Mouse (Mus musculus) spleen, adult 2 months (tissue): ENCODE results near the gene Rybp.

Experiments used
- CTCF ChIP-seq: fragments of 200-500 bp; IDR thresholded peaks from 2 replicates; pipeline ENCODE4 v1.5.1; 2011; ENCODE audit warnings: mild to moderate bottlenecking, inconsistent platforms; ENCODE audit not compliant: insufficient read depth, insufficient read length, insufficient replicate concordance; ENCODE audit errors: extremely low read depth
- POLR2A ChIP-seq: fragments of 200-500 bp; IDR thresholded peaks from 2 replicates; pipeline ENCODE4 v1.6.1; 2011; ENCODE audit warnings: low read depth, low read length, inconsistent platforms

GRCm38 (mm10) chr6:100329542-100329941 is 42.3 kb upstream of the Rybp start:
- no peak for TF ChIP-seq CTCF
- no peak for TF ChIP-seq POLR2A
